Mouse (Mus musculus) kidney, embryonic 15.5 days (tissue): ENCODE results near the gene 3110009E18Rik. TPM values are rescaled to one million over a fixed set of nuclear protein-coding genes. Genes with fewer than 3 reads are reported as not detected.

Experiments used
- ATAC-seq: fragments of 200-750 bp; cut with Nextera tagmentation; replicated peaks from 2 replicates; pipeline ENCODE4 v1.8.0; 2017; ENCODE audit warnings: moderate TSS enrichment; ENCODE audit not compliant: low FRiP score
- H3K27ac ChIP-seq: fragments of 300-500 bp; sonication (generic); 2 replicates; pipeline ENCODE4 v1.5.1; 2015; ENCODE audit warnings: mild to moderate bottlenecking, inconsistent platforms
- H3K27me3 ChIP-seq: fragments of 300-500 bp; sonication (generic); 2 replicates; pipeline ENCODE4 v1.6.1; 2015; ENCODE audit warnings: inconsistent platforms
- H3K36me3 ChIP-seq: fragments of 300-500 bp; sonication (generic); 2 replicates; pipeline ENCODE4 v1.6.1; 2015; ENCODE audit warnings: inconsistent platforms
- H3K4me1 ChIP-seq: fragments of 300-500 bp; sonication (generic); 2 replicates; pipeline ENCODE4 v1.6.1; 2015; ENCODE audit warnings: inconsistent platforms
- H3K4me2 ChIP-seq: fragments of 300-500 bp; sonication (generic); 2 replicates; pipeline ENCODE4 v1.6.1; 2015; ENCODE audit warnings: moderate library complexity, mild to moderate bottlenecking, inconsistent platforms
- H3K4me3 ChIP-seq: fragments of 300-500 bp; sonication (generic); replicated peaks from 2 replicates; pipeline ENCODE4 v1.5.1; 2015; ENCODE audit warnings: mild to moderate bottlenecking, inconsistent platforms
- H3K9ac ChIP-seq: fragments of 300-500 bp; sonication (generic); 2 replicates; pipeline ENCODE4 v1.6.1; 2015; ENCODE audit warnings: mild to moderate bottlenecking, inconsistent platforms
- H3K9me3 ChIP-seq: fragments of 300-500 bp; sonication (generic); replicated peaks from 2 replicates; pipeline ENCODE4 v1.6.1; 2016; ENCODE audit warnings: inconsistent platforms
- WGBS: fragments of 180-500 bp; shearing (Covaris S2); methylation state at CpG from one replicate; pipeline ENCODE4 v1.1.7; 2015; ENCODE audit warnings: mixed read lengths; 5-methylcytosine and 5-hydroxymethylcytosine counted together
- polyA plus RNA-seq: library from polyadenylated mRNA; unstranded; fragments of >200 nt; fragmentation: Nextera tagmentation; extraction: Ambion mirVana; gene quantifications from 2 replicates; pipeline ENCODE4 v1.2.1, GENCODE M21; 2015

Gene 3110009E18Rik
- 19.7 and 22.1 TPM in 2 replicates for polyA plus RNA-seq

DNA sequence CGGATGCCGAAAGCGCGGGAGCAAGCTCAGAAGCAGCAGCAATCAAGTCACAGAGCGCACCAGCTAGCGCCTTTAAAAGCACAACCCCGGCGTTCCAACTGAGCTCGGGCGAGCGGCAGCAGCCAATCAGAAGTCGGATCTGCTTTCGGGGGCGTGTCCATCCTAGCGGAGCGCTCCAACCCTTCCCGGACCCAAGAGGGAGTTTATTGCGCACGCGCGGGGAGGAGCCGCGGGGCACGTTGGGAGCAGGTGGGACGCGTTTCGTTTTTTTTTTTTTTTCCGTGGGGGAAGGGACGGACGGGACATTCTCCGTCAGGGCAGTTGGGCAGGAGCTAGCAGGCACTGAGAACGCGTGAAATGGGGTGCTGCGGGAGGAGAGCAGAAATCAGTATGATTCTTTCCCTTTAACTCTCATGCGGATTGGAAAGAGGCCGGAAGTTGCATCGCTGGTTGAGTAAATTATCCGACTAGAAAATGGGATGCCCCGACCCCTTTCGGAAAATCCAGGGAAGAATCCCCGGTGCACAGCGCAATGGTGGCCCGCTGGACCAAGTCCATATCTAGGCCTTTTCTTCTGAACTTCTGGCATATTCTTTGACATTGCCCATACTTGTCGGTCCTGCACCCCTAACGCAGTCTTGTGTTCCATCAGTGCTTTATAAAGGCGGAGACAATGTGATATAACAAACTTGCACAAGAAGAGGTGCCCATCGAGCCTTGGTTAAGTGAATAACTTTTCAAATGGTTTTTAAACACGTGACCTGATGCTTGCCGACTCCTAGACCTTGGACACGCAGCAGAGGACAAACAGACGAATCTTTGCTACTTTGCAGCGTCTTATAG lies at the start of gene 3110009E18Rik, which contains the start of gene Dbi:
Gene 3110009E18Rik (plus strand): TSS at position 219 of the 843 bp plus-strand sequence.
Gene Dbi (minus strand): TSS at position 110 of the 843 bp plus-strand sequence.
- WGBS = 1% methylated on average over 52 of the region's 52 CpGs
- H3K4me1 ChIP-seq = peaks cover 46% of the 10 kb centered on the region
- peak; percentile 94 for ATAC-seq
- H3K27me3 ChIP-seq = no peaks in the 10 kb centered on the region
- H3K9ac ChIP-seq = peak within 1 kb of the TSS; percentile 59
- no peaks in the 10 kb centered on the region for H3K9me3 ChIP-seq
- H3K27ac ChIP-seq = peak within 1 kb of the TSS; percentile 98
- H3K4me2 ChIP-seq = peak within 1 kb of the TSS; percentile 82
- H3K4me3 ChIP-seq = peak within 1 kb of the TSS; percentile 52
- H3K36me3 ChIP-seq = peaks cover 18% of the 10 kb centered on the region

DNA sequence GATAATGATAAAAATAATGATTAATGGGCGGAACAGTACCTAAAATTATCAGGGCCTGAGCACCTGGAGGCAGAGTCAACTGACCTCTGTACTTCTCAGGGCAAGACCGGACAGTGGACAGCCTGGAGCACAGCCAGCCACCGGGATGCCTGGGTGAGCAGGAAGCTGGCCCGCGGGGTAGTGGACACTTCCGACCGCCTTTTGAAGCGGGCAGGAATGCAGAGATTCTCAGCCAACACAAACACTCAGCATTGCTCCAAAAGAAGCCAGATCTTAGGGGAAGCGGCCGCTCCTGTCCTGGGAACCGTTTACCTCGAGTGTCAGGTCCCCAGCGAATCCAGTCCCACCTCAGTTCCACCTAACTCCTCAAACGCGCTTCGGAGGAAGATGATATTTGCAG lies 48.1 kb upstream of the 3110009E18Rik start:
- peak overlapping the region; percentile 39 for H3K9ac ChIP-seq

DNA sequence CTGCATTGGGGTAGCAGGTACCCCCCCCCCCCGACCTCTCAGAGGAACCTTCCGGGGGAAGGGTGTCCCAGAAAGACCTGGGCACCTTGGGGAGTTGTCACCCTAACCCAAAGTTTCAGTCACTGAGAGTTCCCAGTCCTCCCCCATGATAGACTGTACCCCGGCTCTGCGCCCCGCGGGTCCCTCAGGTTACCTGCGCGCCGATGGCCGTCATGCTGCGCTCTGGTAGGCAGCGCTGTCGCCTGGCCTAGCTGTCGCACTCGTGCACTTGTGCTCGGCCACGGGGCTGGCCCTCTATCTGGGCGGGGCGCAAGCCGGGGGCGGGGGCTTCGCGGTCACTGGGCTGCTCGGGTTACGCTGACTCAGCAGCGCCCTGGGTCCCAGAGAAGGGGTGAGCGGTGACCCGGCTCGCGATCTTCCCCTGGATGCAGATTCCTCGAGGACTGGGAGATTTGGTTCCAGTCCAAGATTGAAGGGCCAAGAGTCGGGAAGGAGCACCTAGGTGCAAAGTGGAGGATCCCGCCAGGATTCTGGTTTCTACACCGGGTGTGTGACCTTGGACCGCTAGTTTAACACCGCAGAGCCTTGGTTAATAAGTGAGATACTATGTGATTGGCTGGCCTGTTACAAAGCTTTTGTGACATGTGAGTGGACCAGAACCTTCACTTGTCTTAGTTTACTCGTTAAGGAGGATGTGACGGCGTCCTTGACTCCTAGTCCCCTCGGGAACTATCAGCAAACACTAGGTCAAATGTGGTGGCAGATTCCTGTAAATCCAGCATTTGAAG lies 47.3 kb upstream of the 3110009E18Rik start, which contains the start of gene Tmem37:
Gene Tmem37 (minus strand): TSS at position 556 of the 788 bp plus-strand sequence.
- Histone ChIP-seq H3K36me3 (no peaks in the 10 kb centered on the region), H3K9me3 (no peaks in the 10 kb centered on the region), H3K4me2 (peak within 1 kb of the TSS; percentile 85), H3K27ac (peak within 1 kb of the TSS; percentile 85), H3K27me3 (no peaks in the 10 kb centered on the region), H3K4me1 (peaks cover 34% of the 10 kb centered on the region), H3K4me3 (peak within 1 kb of the TSS; percentile 45), H3K9ac (peak within 1 kb of the TSS; percentile 39)
- peak; percentile 89 for ATAC-seq
- 2% methylated on average over 40 of the region's 40 CpGs for WGBS

More for the DNA sequence above, 48.1 kb upstream of the 3110009E18Rik start:
- Histone ChIP-seq H3K36me3 (0 out of 2 replicates have a peak, but pooled peaks cover 2% of the 10 kb centered on the region), H3K4me1 (peaks cover 29% of the 10 kb centered on the region), H3K27ac (peak overlapping the region; percentile 85), H3K9me3 (no peaks in the 10 kb centered on the region), H3K4me3 (peak overlapping the region; percentile 45), H3K27me3 (no peaks in the 10 kb centered on the region), H3K4me2 (peak overlapping the region; percentile 85)
- WGBS = 5% methylated on average over 16 of the region's 16 CpGs
- no peak for ATAC-seq

GRCm38 (mm10) chr1:120074307-120074702 lies 46.7 kb upstream of the 3110009E18Rik start:
- peak; percentile 31 for ATAC-seq
- H3K4me1 ChIP-seq = peaks cover 34% of the 10 kb centered on the region
- H3K27ac ChIP-seq = peak overlapping the region; percentile 85

DNA sequence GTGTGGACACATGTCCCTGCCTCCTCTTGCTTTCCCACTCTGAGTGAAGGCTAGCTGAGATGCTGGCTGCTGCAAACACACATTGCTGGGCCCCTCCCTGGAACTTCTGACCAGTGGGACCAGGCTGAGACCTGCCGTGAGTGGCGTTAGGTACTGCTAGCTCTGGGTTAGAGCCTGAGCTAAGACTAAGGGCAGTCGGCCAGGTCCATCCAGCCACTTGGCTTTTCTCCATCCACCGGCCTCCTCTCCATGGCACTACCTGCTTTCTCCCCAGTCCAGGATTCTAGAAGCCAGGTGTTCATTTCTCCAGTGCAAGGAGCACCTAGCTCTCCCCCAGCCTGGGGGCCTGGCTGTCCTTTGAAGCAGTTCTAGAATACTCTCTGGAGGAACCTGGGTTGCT lies 46.1 kb upstream of the 3110009E18Rik start:
- ATAC-seq = no peak
- Histone ChIP-seq H3K4me3 (no peak overlapping the region), H3K27me3 (no peaks in the 10 kb centered on the region), H3K4me2 (0 out of 2 replicates have a peak overlapping the region, but pooled peaks have one; percentile 23), H3K27ac (peak overlapping the region; percentile 85), H3K9me3 (no peaks in the 10 kb centered on the region), H3K36me3 (no peaks in the 10 kb centered on the region), H3K4me1 (peaks cover 34% of the 10 kb centered on the region), H3K9ac (no peak overlapping the region)
- 71% methylated on average over 4 of the region's 4 CpGs for WGBS

More at GRCm38 (mm10) chr1:120074307-120074702, 46.7 kb upstream of the 3110009E18Rik start:
- Histone ChIP-seq H3K9me3 (no peaks in the 10 kb centered on the region), H3K36me3 (no peaks in the 10 kb centered on the region), H3K27me3 (no peaks in the 10 kb centered on the region), H3K9ac (no peak overlapping the region), H3K4me2 (peak overlapping the region; percentile 85), H3K4me3 (peak overlapping the region; percentile 45)
- WGBS = 10% methylated on average over 4 of the region's 4 CpGs

DNA sequence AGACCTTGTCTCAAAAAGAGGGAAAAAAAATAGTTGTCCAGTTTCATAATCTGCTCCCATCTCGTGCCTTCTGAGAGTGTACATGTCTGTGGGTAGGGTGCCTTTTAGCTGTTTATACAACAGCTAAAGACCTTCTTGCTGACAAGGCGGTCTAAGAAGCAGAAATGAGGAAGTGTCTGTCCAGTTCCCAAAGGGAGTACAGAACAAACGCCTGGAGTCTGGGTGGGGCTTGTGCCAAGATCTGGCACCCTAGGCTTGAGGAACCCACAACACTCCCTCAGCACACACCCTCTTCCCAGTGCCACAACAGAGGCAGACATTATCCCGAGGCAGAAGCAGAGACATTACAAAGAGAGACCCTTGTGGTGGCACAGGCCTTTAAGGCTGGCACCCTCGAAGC lies 45.5 kb upstream of the 3110009E18Rik start:
- Histone ChIP-seq H3K4me1 (peaks cover 34% of the 10 kb centered on the region), H3K9me3 (no peaks in the 10 kb centered on the region), H3K4me2 (no peak overlapping the region), H3K27ac (no peak overlapping the region), H3K9ac (no peak overlapping the region), H3K27me3 (no peaks in the 10 kb centered on the region), H3K36me3 (no peaks in the 10 kb centered on the region), H3K4me3 (no peak overlapping the region)
- no peak for ATAC-seq
- 81% methylated on average over 5 of the region's 5 CpGs for whole genome bisulfite sequencing

DNA sequence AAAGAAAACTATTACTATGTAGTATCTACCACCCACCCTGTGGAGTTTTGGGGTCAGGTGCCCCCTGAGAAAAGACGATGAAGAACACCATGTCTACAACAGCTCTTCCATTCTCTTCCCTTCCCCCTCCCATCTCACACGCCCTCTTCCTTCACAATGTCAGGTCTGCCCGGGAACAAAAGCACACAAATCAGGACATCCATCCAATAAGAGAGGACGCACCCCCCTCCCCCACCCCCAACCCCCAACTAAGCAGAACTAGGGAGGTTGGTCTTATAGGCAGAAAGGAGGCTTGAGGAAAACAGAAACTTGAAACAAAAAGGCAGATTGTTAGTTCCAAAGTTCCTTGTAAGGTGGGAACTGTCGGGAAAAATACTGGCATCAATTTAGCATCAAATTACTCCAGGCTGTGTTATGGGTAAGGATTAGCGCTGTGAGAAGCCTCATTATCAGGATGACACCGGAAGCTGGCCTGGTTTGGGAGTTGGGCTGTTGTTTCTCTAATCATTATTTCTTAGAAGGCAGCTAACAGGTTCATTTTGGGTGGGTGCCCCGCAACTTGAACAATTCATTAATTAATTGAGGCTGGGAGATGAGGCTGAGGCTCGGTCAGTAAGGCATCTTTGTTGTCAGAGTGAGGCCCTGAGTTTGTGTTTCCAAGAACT lies 43.1 kb upstream of the 3110009E18Rik start:
- H3K9me3 ChIP-seq = no peaks in the 10 kb centered on the region
- H3K4me1 ChIP-seq = peaks cover 33% of the 10 kb centered on the region
- H3K36me3 ChIP-seq = no peaks in the 10 kb centered on the region
- no peak overlapping the region for H3K4me3 ChIP-seq
- no peaks in the 10 kb centered on the region for H3K27me3 ChIP-seq
- no peak overlapping the region for H3K4me2 ChIP-seq
- WGBS = 22% methylated on average over 9 of the region's 9 CpGs
- H3K9ac ChIP-seq = no peak overlapping the region
- no peak overlapping the region for H3K27ac ChIP-seq
- ATAC-seq = no peak

GRCm38 (mm10) chr1:120080632-120081031 lies 40.4 kb upstream of the 3110009E18Rik start:
- WGBS = 93% methylated on average over 1 of the region's 1 CpGs
- Histone ChIP-seq H3K9ac (no peak overlapping the region), H3K4me3 (no peak overlapping the region), H3K4me1 (peaks cover 21% of the 10 kb centered on the region), H3K36me3 (no peaks in the 10 kb centered on the region), H3K9me3 (no peaks in the 10 kb centered on the region), H3K4me2 (no peak overlapping the region), H3K27me3 (no peaks in the 10 kb centered on the region), H3K27ac (no peak overlapping the region)
- no peak for ATAC-seq

- WGBS = 16% methylated on average over 7 of the region's 7 CpGs
- peak; percentile 37 for ATAC-seq
- Histone ChIP-seq H3K9me3 (no peaks in the 10 kb centered on the region), H3K27ac (no peak overlapping the region), H3K27me3 (no peaks in the 10 kb centered on the region), H3K4me3 (no peak overlapping the region), H3K4me1 (peaks cover 18% of the 10 kb centered on the region), H3K4me2 (peak overlapping the region; percentile 43), H3K36me3 (no peaks in the 10 kb centered on the region), H3K9ac (no peak overlapping the region)
These were observed 37.9 kb upstream of the 3110009E18Rik start for GRCm38 (mm10) chr1:120082957-120083585.

- 57% methylated on average over 5 of the region's 5 CpGs for WGBS
- Histone ChIP-seq H3K36me3 (no peaks in the 10 kb centered on the region), H3K4me1 (peaks cover 14% of the 10 kb centered on the region), H3K27ac (no peak overlapping the region), H3K27me3 (no peaks in the 10 kb centered on the region), H3K4me2 (no peak overlapping the region), H3K4me3 (no peak overlapping the region), H3K9me3 (no peaks in the 10 kb centered on the region), H3K9ac (no peak overlapping the region)
- ATAC-seq = 0 out of 2 replicates have a peak, but pooled peaks have one; percentile 5
These were observed 37.0 kb upstream of the 3110009E18Rik start for GRCm38 (mm10) chr1:120083921-120084517.

GRCm38 (mm10) chr1:120085696-120086095 lies 35.3 kb upstream of the 3110009E18Rik start:
- H3K9ac ChIP-seq = no peak overlapping the region
- H3K4me2 ChIP-seq = no peak overlapping the region
- no peak for ATAC-seq
- H3K27me3 ChIP-seq = no peaks in the 10 kb centered on the region
- H3K36me3 ChIP-seq = no peaks in the 10 kb centered on the region
- WGBS = 62% methylated on average over 3 of the region's 3 CpGs
- H3K27ac ChIP-seq = no peak overlapping the region
- H3K4me3 ChIP-seq = no peak overlapping the region
- H3K9me3 ChIP-seq = no peaks in the 10 kb centered on the region
- H3K4me1 ChIP-seq = peaks cover 14% of the 10 kb centered on the region
